Mouse (Mus musculus) T-helper 2 cell (primary cell): ENCODE measurements around the gene Gcnt4.

Experiments used
- in situ Hi-C: fragments of 300-600 bp; cut with MboI, MseI; formaldehyde crosslinking; loops from one replicate; pipeline ENCODE4 v1.15.1; 2025; ENCODE audit warnings: high pct_unique_total_duplicates

Gcnt4 gene

GRCm38 (mm10) chr13:96947722-96948121 is 23.2 kb downstream of the Gcnt4 start:
- in situ Hi-C loops: no loop called here

- in situ Hi-C loops: no loop called here
Observed at GRCm38 (mm10) chr13:96951880-96952279, 27.4 kb downstream of the Gcnt4 start.

GRCm38 (mm10) chr13:96956466-96956865 is 32.0 kb downstream of the Gcnt4 start:
- in situ Hi-C loops: no loop called here

GRCm38 (mm10) chr13:96960019-96960418 is 35.5 kb downstream of the Gcnt4 start:
- in situ Hi-C loops: no loop called here

GRCm38 (mm10) chr13:96961366-96962157 is 37.1 kb downstream of the Gcnt4 start:
- in situ Hi-C loops: no loop called here

- in situ Hi-C loops: no loop called here
Observed at GRCm38 (mm10) chr13:96962801-96963200, 38.3 kb downstream of the Gcnt4 start.

GRCm38 (mm10) chr13:96964981-96965380 is 40.5 kb downstream of the Gcnt4 start:
- in situ Hi-C loops: no loop called here

GRCm38 (mm10) chr13:96966210-96967089 is 42.0 kb downstream of the Gcnt4 start:
- in situ Hi-C loops: no loop called here

GRCm38 (mm10) chr13:96967091-96967490 is 42.6 kb downstream of the Gcnt4 start:
- in situ Hi-C loops: no loop called here

- in situ Hi-C loops: no loop called here
Observed at GRCm38 (mm10) chr13:96967822-96968221, 43.3 kb downstream of the Gcnt4 start.

GRCm38 (mm10) chr13:96971076-96971475 is 46.6 kb downstream of the Gcnt4 start:
- in situ Hi-C loops: no loop called here

- in situ Hi-C loops: no loop called here
Observed at GRCm38 (mm10) chr13:96971861-96972282, 47.4 kb downstream of the Gcnt4 start.

GRCm38 (mm10) chr13:96973318-96973717 is 48.8 kb downstream of the Gcnt4 start:
- in situ Hi-C loops: no loop called here

- in situ Hi-C loops: no loop called here
Observed at GRCm38 (mm10) chr13:96976986-96977595, 52.6 kb downstream of the Gcnt4 start.

GRCm38 (mm10) chr13:96980561-96980960 is 56.1 kb downstream of the Gcnt4 start:
- in situ Hi-C loops: loop anchor here (5.0 kb wide), 1 partner anchor 123 kb away; no protein-coding TSS in a partner anchor

GRCm38 (mm10) chr13:96983251-96984126 is 59.0 kb downstream of the Gcnt4 start:
- in situ Hi-C loops: loop anchor here (5.0 kb wide), 1 partner anchor 126 kb away; no protein-coding TSS in a partner anchor

GRCm38 (mm10) chr13:96984688-96985087 is 60.2 kb downstream of the Gcnt4 start:
- in situ Hi-C loops: loop anchor here (5.0 kb wide), 1 partner anchor 127 kb away; no protein-coding TSS in a partner anchor

GRCm38 (mm10) chr13:96985599-96986275 is 61.2 kb downstream of the Gcnt4 start:
- in situ Hi-C loops: no loop called here

- in situ Hi-C loops: no loop called here
Observed at GRCm38 (mm10) chr13:96989129-96989528, 64.6 kb downstream of the Gcnt4 start.

- in situ Hi-C loops: no loop called here
Observed at GRCm38 (mm10) chr13:96990045-96990444, 65.6 kb downstream of the Gcnt4 start.
